Mouse (Mus musculus) neural tube, embryonic 14.5 days (tissue): ENCODE data around the gene Serpinb6b. TPM values are rescaled to one million over a fixed set of nuclear protein-coding genes. Genes with fewer than 3 reads are reported as not detected.
"Not testable (repeated sequence)": the region's sequence is repeated elsewhere in the genome, so short reads cannot be mapped to it uniquely, and the experiment has no call there.

ENCODE experiments used
- ATAC-seq: fragments of 200-750 bp; cut with Nextera tagmentation; 2 replicates; pipeline ENCODE4 v1.8.0; 2017; ENCODE audit warnings: low read depth, mild to moderate bottlenecking, moderate TSS enrichment, moderate library complexity
- H3K27ac ChIP-seq: fragments of 300-500 bp; sonication (generic); 2 replicates; pipeline ENCODE4 v1.5.1; 2014; ENCODE audit warnings: low read depth, mild to moderate bottlenecking, control low read depth, low read length, moderate library complexity, mixed read lengths
- H3K27me3 ChIP-seq: fragments of 300-500 bp; sonication (generic); 2 replicates; pipeline ENCODE4 v1.6.1; 2014; ENCODE audit warnings: low read length; ENCODE audit not compliant: control insufficient read depth, insufficient read depth
- H3K36me3 ChIP-seq: fragments of 300-500 bp; sonication (generic); 2 replicates; pipeline ENCODE4 v1.6.1; 2014; ENCODE audit warnings: low read length, mixed read lengths; ENCODE audit not compliant: control insufficient read depth, insufficient read depth
- H3K4me1 ChIP-seq: fragments of 300-500 bp; sonication (generic); 2 replicates; pipeline ENCODE4 v1.6.1; 2014; ENCODE audit warnings: low read length; ENCODE audit not compliant: control insufficient read depth, insufficient read depth
- H3K4me2 ChIP-seq: fragments of 300-500 bp; sonication (generic); 2 replicates; pipeline ENCODE4 v1.6.1; 2014; ENCODE audit warnings: mild to moderate bottlenecking, low read depth, low read length, control low read depth
- H3K4me3 ChIP-seq: fragments of 300-500 bp; sonication (generic); 2 replicates; pipeline ENCODE4 v1.5.1; 2014; ENCODE audit warnings: low read depth, low read length, control low read depth, mixed read lengths
- H3K9ac ChIP-seq: fragments of 300-500 bp; sonication (generic); replicated peaks from 2 replicates; pipeline ENCODE4 v1.6.1; 2014; ENCODE audit warnings: low read depth, mild to moderate bottlenecking, control low read depth, low read length, mixed read lengths
- H3K9me3 ChIP-seq: fragments of 300-500 bp; sonication (generic); 2 replicates; pipeline ENCODE4 v1.6.1; 2016; ENCODE audit warnings: low read length; ENCODE audit not compliant: control insufficient read depth
- WGBS: fragments of 180-500 bp; shearing (Covaris S2); extraction: QIAGEN DNeasy Blood & Tissue Kit; methylation state at CpG from one replicate; pipeline ENCODE4 v1.1.7; 2014; 5-methylcytosine and 5-hydroxymethylcytosine counted together
- polyA plus RNA-seq: library from polyadenylated mRNA; unstranded; fragments of >200 nt; fragmentation: Nextera tagmentation; extraction: Ambion mirVana; gene quantifications from 2 replicates; pipeline ENCODE4 v1.2.1, GENCODE M21; 2014

Gene Serpinb6b
- polyA plus RNA-seq, 1 experiment from 2014 or later: 0.60 TPM

DNA sequence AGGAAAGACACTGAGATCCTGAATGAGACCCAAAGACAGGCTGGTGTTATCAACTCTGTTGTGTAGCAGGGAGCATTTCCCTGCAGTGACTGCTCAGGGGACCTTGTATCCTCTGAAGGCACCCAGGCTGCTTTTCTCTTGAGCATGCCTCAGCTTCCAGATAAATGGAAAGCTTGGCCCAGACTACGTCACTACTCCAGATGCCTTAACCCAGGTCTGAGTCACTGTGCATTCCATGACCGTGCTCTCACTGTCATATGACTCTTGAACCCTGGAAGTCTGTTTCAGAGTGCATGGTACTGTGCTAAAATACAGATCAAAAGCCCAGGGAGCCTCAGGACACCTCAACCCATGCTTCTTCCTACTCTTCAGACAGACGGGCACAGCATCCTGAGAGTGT, 25.8 kb upstream of the Serpinb6b start:
- H3K4me2 ChIP-seq, H3K9me3 ChIP-seq, ATAC-seq, H3K9ac ChIP-seq, H3K4me1 ChIP-seq, H3K36me3 ChIP-seq, H3K27ac ChIP-seq, H3K4me3 ChIP-seq, H3K27me3 ChIP-seq: not testable (repeated sequence)
- WGBS: 83% methylated on average over 3 of the region's 3 CpGs

DNA sequence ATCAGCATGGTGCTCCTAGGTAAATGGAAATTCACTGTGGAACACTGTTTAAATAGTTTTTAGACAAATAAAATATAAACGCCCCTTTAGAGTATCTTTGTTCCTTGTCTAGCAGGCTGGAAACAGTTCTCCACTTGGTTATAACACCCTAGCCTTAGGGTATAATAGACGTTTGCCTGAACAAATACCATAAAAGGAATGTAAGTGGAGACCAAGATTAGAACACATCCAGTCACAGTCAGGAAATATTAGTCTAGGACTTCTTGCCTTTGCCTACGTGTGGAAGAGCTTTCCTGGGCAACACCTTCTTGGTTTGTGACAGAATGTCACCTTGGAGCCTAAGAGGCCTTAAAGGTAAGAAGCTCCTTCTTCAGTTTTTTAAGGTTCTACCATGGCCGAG, 8.5 kb upstream of the Serpinb6b start:
- H3K4me1 ChIP-seq: no peaks in the 10 kb centered on the region
- H3K9ac ChIP-seq: no peak overlapping the region
- H3K4me3 ChIP-seq: no peak overlapping the region
- H3K4me2 ChIP-seq: no peak overlapping the region
- no peaks in the 10 kb centered on the region for H3K27me3 ChIP-seq
- 66% methylated on average over 4 of the region's 4 CpGs for WGBS
- H3K27ac ChIP-seq: no peak overlapping the region
- no peaks in the 10 kb centered on the region for H3K36me3 ChIP-seq
- ATAC-seq: no peak
- H3K9me3 ChIP-seq: no peaks in the 10 kb centered on the region

DNA sequence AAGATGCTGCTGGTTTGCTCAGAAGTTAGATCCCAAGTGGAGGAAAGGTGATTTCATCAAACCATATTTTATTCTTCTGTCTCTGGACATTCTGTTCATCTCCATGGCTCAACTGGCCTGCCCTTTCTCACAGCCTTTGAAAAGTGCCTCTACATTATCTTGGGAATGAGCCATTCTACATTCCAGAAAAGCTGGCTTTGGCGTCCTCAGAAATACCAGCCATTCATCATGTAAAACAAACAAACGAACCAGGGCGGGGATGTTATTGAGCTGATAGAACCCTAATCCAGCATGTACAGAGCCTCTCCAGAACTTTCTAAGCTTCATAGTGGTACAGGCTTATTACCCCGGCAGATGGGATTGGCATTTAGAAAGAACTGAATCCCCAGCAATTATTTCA, 7.1 kb upstream of the Serpinb6b start:
- Histone ChIP-seq H3K4me2 (no peak overlapping the region), H3K36me3 (no peaks in the 10 kb centered on the region), H3K9me3 (no peaks in the 10 kb centered on the region), H3K4me3 (no peak overlapping the region), H3K9ac (no peak overlapping the region), H3K4me1 (no peaks in the 10 kb centered on the region), H3K27ac (no peak overlapping the region), H3K27me3 (no peaks in the 10 kb centered on the region)
- 87% methylated on average over 4 of the region's 4 CpGs for WGBS
- ATAC-seq: no peak

DNA sequence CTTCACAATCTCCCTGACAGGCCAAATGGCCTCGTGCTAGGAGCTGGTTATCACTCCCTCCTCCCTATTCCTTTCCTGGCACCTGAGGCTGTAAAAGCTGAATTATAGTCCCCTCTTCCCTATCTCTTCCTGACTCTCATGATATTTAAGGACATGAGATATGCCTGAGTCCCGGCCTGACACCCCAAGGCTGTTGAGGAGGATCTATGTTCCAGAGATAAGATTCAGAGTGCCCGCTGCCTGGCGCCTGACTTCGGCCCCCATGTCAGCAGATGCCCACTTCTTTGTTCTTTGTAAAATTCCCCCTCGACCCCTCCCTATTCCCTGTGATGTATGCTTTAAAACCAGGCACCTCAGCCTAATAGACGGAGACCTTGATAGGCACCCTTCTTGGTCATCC, 6.5 kb upstream of the Serpinb6b start:
- not testable (repeated sequence) for H3K27me3 ChIP-seq, H3K4me1 ChIP-seq, H3K27ac ChIP-seq, H3K36me3 ChIP-seq, H3K9ac ChIP-seq, ATAC-seq, H3K9me3 ChIP-seq, H3K4me3 ChIP-seq, H3K4me2 ChIP-seq
- WGBS: 92% methylated on average over 7 of the region's 7 CpGs

DNA sequence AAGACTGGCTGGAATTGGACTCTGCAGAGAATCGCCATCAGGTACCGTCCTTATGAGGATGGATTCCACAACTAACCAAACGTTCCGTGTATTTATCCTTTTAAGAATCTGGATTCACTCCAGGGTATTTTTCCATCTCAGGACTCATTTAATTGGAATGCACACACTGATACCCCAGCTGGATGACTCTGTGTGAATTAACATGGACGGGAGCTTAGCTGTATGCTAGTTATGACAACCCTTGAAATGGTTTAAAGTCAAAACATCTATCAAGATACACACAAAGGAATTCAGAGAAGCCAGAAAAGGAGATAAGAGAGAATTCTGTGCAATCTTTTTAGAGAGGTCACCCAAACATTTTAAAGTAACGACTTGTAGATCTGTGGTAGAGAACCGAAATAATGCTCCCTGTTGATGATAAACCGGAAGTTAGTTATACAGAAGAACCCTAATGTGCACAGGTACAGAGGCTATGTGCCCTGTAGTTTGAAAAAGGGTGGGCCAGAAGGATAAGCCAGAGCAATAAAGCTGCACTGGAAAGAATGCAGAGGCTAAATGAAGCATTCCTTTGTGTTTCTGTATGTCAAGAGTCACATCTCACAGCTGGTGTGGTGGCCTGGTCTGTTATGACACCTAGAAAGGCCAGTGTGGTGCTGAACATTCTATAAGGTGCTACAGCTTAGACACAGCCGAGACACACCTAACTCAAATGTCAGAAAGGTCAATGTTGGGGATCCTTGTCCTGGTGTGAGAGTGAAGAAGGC, 837 bp upstream of the Serpinb6b start:
- no peak for ATAC-seq
- Histone ChIP-seq H3K4me2 (no peak overlapping the region), H3K27ac (no peak overlapping the region), H3K4me1 (no peaks in the 10 kb centered on the region), H3K4me3 (no peak overlapping the region), H3K9ac (no peak overlapping the region), H3K27me3 (no peaks in the 10 kb centered on the region), H3K36me3 (no peaks in the 10 kb centered on the region), H3K9me3 (no peaks in the 10 kb centered on the region)
- WGBS: 87% methylated on average over 9 of the region's 9 CpGs

DNA sequence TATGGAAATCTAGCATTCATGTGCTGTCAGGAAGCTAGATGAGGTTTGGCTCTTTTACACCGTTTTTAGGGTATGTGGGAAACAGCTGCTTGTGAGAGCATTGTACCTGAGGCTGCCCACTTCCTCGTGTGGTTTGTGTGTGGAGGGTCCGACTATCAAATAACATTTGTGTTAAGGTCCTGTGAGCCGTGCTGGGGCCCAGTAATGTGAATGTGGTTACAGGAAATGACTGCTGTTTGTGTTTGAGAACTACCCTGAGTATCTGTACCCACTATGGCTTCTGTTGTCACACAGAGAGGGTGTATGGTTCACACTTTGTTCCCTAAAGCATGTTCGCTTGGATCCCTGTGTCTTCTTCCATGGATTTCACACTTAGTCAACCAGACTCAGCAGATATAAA, 1.1 kb downstream of the Serpinb6b start:
- 79% methylated on average over 5 of the region's 5 CpGs for WGBS
- H3K36me3 ChIP-seq: no peaks in the 10 kb centered on the region
- ATAC-seq: no peak
- H3K9ac ChIP-seq: no peak overlapping the region
- no peak overlapping the region for H3K4me3 ChIP-seq
- no peaks in the 10 kb centered on the region for H3K27me3 ChIP-seq
- H3K9me3 ChIP-seq: no peaks in the 10 kb centered on the region
- H3K4me1 ChIP-seq: no peaks in the 10 kb centered on the region
- no peak overlapping the region for H3K27ac ChIP-seq
- no peak overlapping the region for H3K4me2 ChIP-seq

DNA sequence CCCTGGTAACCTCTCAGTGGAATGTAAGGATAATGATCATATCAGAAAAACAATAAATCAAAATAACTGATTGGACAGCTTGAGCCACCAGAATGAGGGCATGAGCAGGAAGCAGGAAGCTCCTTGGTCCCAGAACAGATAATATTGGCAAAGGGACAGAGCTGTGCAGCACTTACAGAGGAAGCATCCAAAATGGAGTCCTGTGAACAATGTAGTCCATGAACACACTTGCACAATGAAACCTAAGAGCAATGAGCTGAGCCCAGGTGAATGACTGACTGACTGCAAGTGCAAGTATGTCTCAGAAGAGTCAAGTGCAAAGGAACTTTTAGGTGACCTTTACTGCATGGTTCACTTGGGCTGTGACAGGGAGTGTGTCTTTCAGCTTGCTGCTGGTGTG, 2.2 kb downstream of the Serpinb6b start:
- no peaks in the 10 kb centered on the region for H3K27me3 ChIP-seq
- no peak overlapping the region for H3K4me3 ChIP-seq
- no peak overlapping the region for H3K9ac ChIP-seq
- H3K36me3 ChIP-seq: no peaks in the 10 kb centered on the region
- H3K4me2 ChIP-seq: no peak overlapping the region
- ATAC-seq: no peak
- H3K4me1 ChIP-seq: no peaks in the 10 kb centered on the region
- no peaks in the 10 kb centered on the region for H3K9me3 ChIP-seq
- no peak overlapping the region for H3K27ac ChIP-seq

DNA sequence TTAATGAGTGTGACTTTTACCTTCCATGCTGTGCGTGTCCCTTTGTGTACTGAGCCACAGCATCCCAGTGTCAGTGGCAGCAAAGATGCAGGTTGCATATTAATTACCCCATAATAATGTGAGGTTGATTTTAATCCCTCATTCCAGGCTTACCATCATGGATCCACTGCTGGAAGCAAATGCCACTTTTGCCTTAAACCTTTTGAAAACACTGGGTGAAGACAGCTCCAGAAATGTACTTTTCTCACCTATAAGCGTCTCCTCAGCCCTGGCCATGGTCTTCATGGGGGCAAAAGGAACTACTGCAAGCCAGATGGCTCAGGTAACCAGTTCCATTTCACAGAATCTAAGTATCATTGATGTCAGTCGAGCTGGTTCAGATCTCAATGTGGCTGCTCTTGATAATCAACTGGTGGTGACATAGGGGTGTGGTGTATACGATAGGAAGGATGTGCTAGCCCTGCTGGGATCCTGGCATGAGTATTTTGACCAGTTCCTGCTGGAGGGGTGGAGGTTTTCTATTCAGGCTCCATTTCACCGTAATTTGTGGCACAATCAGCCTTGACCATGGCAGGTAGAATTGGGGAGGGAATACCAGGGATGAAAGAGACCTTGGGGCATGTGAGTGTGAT, 3.5 kb downstream of the Serpinb6b start:
- 79% methylated on average over 5 of the region's 5 CpGs for WGBS
- Histone ChIP-seq H3K9me3 (no peaks in the 10 kb centered on the region), H3K36me3 (no peaks in the 10 kb centered on the region), H3K27me3 (no peaks in the 10 kb centered on the region), H3K9ac (no peak overlapping the region), H3K4me2 (no peak overlapping the region), H3K4me3 (no peak overlapping the region), H3K4me1 (no peaks in the 10 kb centered on the region), H3K27ac (no peak overlapping the region)
- ATAC-seq: no peak

DNA sequence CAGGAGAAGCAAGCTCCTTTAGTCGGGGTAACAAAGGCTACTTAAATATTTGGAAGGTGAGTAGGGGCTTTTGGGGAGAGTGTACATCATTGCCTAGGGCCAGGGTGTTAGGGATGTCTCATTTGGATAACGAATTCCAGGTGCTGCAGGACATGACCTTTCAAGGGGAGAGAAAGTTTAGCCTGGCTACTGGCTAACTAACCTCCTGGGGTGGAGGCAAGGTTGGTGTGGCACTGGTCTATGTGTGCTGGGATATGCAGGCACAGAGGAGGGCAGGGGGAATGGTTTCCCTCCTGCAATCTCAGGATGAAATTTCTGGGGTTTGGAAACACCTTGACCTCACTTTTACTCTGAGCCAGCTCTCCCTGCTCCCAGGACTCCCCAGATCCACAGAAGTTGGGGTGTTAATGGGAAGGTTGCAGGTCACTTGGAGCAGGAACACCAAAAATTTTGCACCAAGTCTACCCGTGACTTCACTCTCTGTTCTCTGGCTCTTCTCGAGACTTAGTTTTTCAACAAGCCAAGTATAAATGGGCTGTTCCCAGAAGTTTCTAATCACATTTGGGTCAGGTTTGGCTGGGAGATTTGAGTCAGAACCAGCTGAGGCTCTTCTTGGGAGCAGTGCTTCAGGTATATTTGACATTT, 4.1 kb downstream of the Serpinb6b start:
- H3K27me3 ChIP-seq: no peaks in the 10 kb centered on the region
- no peak overlapping the region for H3K4me3 ChIP-seq
- H3K9ac ChIP-seq: no peak overlapping the region
- H3K4me2 ChIP-seq: no peak overlapping the region
- no peaks in the 10 kb centered on the region for H3K4me1 ChIP-seq
- ATAC-seq: no peak
- WGBS: 86% methylated on average over 4 of the region's 4 CpGs
- H3K36me3 ChIP-seq: no peaks in the 10 kb centered on the region
- H3K9me3 ChIP-seq: no peaks in the 10 kb centered on the region
- H3K27ac ChIP-seq: no peak overlapping the region
